Mouse (Mus musculus) ES-Bruce4 (cell line): ENCODE data around the gene Arhgap10.

Experiments used
- CTCF ChIP-seq: IDR thresholded peaks from one replicate; pipeline ENCODE4 v1.8.1; 2011; ENCODE audit warnings: low read depth, low read length
- EP300 ChIP-seq: IDR thresholded peaks from 2 replicates; pipeline ENCODE4 v1.6.1; 2011; ENCODE audit warnings: low read depth, low read length; ENCODE audit not compliant: insufficient read depth
- POLR2A ChIP-seq: IDR thresholded peaks from one replicate; pipeline ENCODE4 v1.8.1; 2011; ENCODE audit warnings: low read length; ENCODE audit not compliant: insufficient read depth

GRCm38 (mm10) chr8:77496253-77496652 is 21.5 kb downstream of the Arhgap10 start:
- TF ChIP-seq CTCF, result no peak
- TF ChIP-seq EP300, result no peak
- no peak for TF ChIP-seq POLR2A
